Mouse (Mus musculus): ENCODE results near the gene Cdhr5. TPM values are rescaled to one million over a fixed set of nuclear protein-coding genes. Genes with fewer than 3 reads are reported as not detected.

The Cdhr5 gene
- under 1 TPM in 1 of 2 experiments, not detected in 1; 0.07 TPM for polyA plus RNA-seq (2017; shearing (Covaris generic))

GRCm38 (mm10) chr7:141276546-141276945 is at the start of gene Cdhr5:
TSS of gene Cdhr5 (minus strand) at chr7:141276786.

GRCm38 (mm10) chr7:141291921-141292582 is 15.5 kb upstream of the Cdhr5 start, which contains the start of gene Drd4:
TSS of gene Drd4 (plus strand) at chr7:141292006.

GRCm38 (mm10) chr7:141278766-141279590 is 2.4 kb upstream of the Cdhr5 start, which contains the start of gene Sct:
TSS of gene Sct (minus strand) at chr7:141279133.

GRCm38 (mm10) chr7:141265739-141266561 is 10.6 kb downstream of the Cdhr5 start, which contains the start of gene Irf7:
TSS of gene Irf7 (minus strand) at chr7:141266481.

GRCm38 (mm10) chr7:141228279-141229067 is 48.1 kb downstream of the Cdhr5 start, which contains the start of gene Phrf1:
TSS of gene Phrf1 (plus strand) at chr7:141228784.

Other genes starting within 250 kb of the Cdhr5 start
- gene Gm17387, start 247.7 kb downstream of the Cdhr5 start, polyA plus RNA-seq (2017; shearing (Covaris generic)), result not detected
- gene B4galnt4, start 215.7 kb downstream of the Cdhr5 start, polyA plus RNA-seq (2017; shearing (Covaris generic)), result 10 to 100 TPM in 1 of 2 experiments, 1 to 10 TPM in 1; 9.9 to 21.4 TPM
- 100 to 1,000 TPM; 238 to 385 TPM for gene Pkp3, start 198.6 kb downstream of the Cdhr5 start, polyA plus RNA-seq (2017; shearing (Covaris generic))
- 100 to 1,000 TPM; 176 to 187 TPM for gene Sigirr, start 176.2 kb downstream of the Cdhr5 start, polyA plus RNA-seq (2017; shearing (Covaris generic))
- gene Ano9, start 159.0 kb downstream of the Cdhr5 start, polyA plus RNA-seq (2017; shearing (Covaris generic)), result not detected
- gene Ptdss2, start 154.4 kb downstream of the Cdhr5 start, polyA plus RNA-seq (2017; shearing (Covaris generic)), result 10 to 100 TPM; 17.3 to 22.2 TPM
- 100 to 1,000 TPM; 107 to 150 TPM for gene Rnh1, start 103.9 kb downstream of the Cdhr5 start, polyA plus RNA-seq (2017; shearing (Covaris generic))
- gene Hras, start 82.8 kb downstream of the Cdhr5 start, polyA plus RNA-seq (2017; shearing (Covaris generic)), result 10 to 100 TPM; 56.0 to 61.9 TPM
- gene Lrrc56, start 82.6 kb downstream of the Cdhr5 start, polyA plus RNA-seq (2017; shearing (Covaris generic)), result 1 to 10 TPM; 2.2 to 5.0 TPM
- 1 to 10 TPM; 8.3 to 9.9 TPM for gene Lmntd2, start 62.7 kb downstream of the Cdhr5 start, polyA plus RNA-seq (2017; shearing (Covaris generic))
- 10 to 100 TPM; 18.6 to 23.4 TPM for gene Rassf7, start 60.9 kb downstream of the Cdhr5 start, polyA plus RNA-seq (2017; shearing (Covaris generic))
- 10 to 100 TPM; 55.5 to 85.8 TPM for gene Phrf1, start 48.0 kb downstream of the Cdhr5 start, polyA plus RNA-seq (2017; shearing (Covaris generic))
- 100 to 1,000 TPM; 105 to 126 TPM for gene Irf7, start 10.3 kb downstream of the Cdhr5 start, polyA plus RNA-seq (2017; shearing (Covaris generic))
- gene Sct, start 2.3 kb upstream of the Cdhr5 start, polyA plus RNA-seq (2017; shearing (Covaris generic)), result not detected
- under 1 TPM in 1 of 2 experiments, not detected in 1; 0.06 TPM for gene Drd4, start 15.2 kb upstream of the Cdhr5 start, polyA plus RNA-seq (2017; shearing (Covaris generic))
- 10 to 100 TPM; 48.0 to 58.2 TPM for gene Deaf1, start 50.9 kb upstream of the Cdhr5 start, polyA plus RNA-seq (2017; shearing (Covaris generic))
- 10 to 100 TPM; 37.5 to 40.6 TPM for gene Tmem80, start 51.0 kb upstream of the Cdhr5 start, polyA plus RNA-seq (2017; shearing (Covaris generic))
- under 1 TPM in 1 of 2 experiments, not detected in 1; 0.09 TPM for gene Eps8l2, start 62.1 kb upstream of the Cdhr5 start, polyA plus RNA-seq (2017; shearing (Covaris generic))
- gene Taldo1, start 115.4 kb upstream of the Cdhr5 start, polyA plus RNA-seq (2017; shearing (Covaris generic)), result 100 to 1,000 TPM; 342 to 415 TPM
- 10 to 100 TPM; 72.8 to 73.0 TPM for gene Gatd1, start 137.3 kb upstream of the Cdhr5 start, polyA plus RNA-seq (2017; shearing (Covaris generic))
- under 1 TPM; 0.39 to 0.96 TPM for gene Cend1, start 152.7 kb upstream of the Cdhr5 start, polyA plus RNA-seq (2017; shearing (Covaris generic))
- 10 to 100 TPM; 56.7 to 57.4 TPM for gene Slc25a22, start 161.1 kb upstream of the Cdhr5 start, polyA plus RNA-seq (2017; shearing (Covaris generic))
- gene Pidd1, start 167.2 kb upstream of the Cdhr5 start, polyA plus RNA-seq (2017; shearing (Covaris generic)), result 10 to 100 TPM; 10.4 to 10.6 TPM
- 1,000 to 10,000 TPM; 1,171 to 2,116 TPM for gene Rplp2, start 170.6 kb upstream of the Cdhr5 start, polyA plus RNA-seq (2017; shearing (Covaris generic))
- gene Pnpla2, start 178.4 kb upstream of the Cdhr5 start, polyA plus RNA-seq (2017; shearing (Covaris generic)), result 10 to 100 TPM; 88.2 to 90.1 TPM
- gene Cracr2b, start 184.3 kb upstream of the Cdhr5 start, polyA plus RNA-seq (2017; shearing (Covaris generic)), result under 1 TPM in 1 of 2 experiments, not detected in 1; 0.59 TPM
- gene Cd151, start 190.6 kb upstream of the Cdhr5 start, polyA plus RNA-seq (2017; shearing (Covaris generic)), result 10 to 100 TPM in 1 of 2 experiments, 1 to 10 TPM in 1; 6.6 to 10.4 TPM
- gene Polr2l, start 198.3 kb upstream of the Cdhr5 start, polyA plus RNA-seq (2017; shearing (Covaris generic)), result 10 to 100 TPM; 33.5 to 36.8 TPM
- 1 to 10 TPM; 2.9 to 3.2 TPM for gene Tspan4, start 198.5 kb upstream of the Cdhr5 start, polyA plus RNA-seq (2017; shearing (Covaris generic))